Mouse (Mus musculus): Measurements from ENCODE around the gene Acyp1. TPM values are rescaled to one million over a fixed set of nuclear protein-coding genes. Genes with fewer than 3 reads are reported as not detected.

Gene Acyp1
- polyA plus RNA-seq, 1 experiment from 2014 or later: 71.4 TPM

DNA sequence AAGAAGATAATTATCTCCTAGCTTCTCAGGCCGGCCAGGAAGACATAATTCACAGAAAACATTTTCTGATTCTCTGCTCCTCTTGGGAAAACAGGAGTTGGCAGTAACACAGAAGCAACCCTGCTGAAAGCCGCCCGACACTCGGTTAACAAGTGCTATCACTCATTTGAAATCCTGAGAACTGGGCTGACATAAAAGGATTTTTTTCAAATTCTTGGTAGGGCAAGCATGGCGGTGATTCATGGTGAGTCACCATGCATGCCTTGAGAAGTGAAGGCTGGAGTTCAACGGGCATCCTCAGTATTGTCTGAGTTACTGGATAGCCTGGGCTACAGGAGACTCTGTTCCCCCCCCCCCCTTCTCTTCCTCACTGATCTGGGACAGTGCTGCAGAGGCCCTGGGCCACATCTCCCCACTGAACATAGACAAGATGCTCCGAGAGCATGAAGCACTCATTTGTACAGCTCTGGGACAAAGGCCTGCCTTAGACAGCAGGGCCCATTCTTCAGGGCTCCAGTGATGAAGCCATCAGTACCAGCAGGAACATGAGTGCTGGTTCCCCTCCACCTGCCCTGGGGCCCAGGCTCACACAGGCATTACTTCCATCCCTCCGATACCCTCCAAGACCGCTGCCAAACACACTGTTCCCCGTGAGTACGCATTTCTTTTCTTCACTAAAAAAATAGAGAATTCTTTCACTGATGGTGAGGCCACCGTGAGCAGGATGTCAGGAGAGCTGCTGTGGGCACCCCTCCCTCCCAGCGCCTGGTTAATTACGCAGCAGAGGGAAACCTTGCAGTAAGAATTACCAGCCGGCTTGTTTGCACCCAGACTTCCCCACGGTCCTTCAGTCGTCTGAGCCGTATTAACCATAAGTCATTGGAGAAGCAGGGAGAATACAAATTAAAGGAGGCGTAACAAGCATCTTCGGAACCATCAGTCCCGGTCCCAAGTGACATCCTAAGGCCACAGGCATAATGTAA is 54.6 kb downstream of the Acyp1 start:
- Histone ChIP-seq H3K9ac (ENCODE audit: low read depth, low read length) (no peak overlapping the region), H3K27ac (ENCODE audit: low read depth, low read length) (no peak overlapping the region), H3K27me3 (ENCODE audit: control insufficient read depth, insufficient read depth, low read length) (no peaks in the 10 kb centered on the region), H3K9me3 (ENCODE audit: control insufficient read depth, low read length) (no peaks in the 10 kb centered on the region), H3K36me3 (ENCODE audit: control insufficient read depth, insufficient read depth, low read length) (no peaks in the 10 kb centered on the region), H3K4me1 (replicated peaks; ENCODE audit: control insufficient read depth, insufficient read depth, low read length) (no peaks in the 10 kb centered on the region), H3K4me2 (replicated peaks; ENCODE audit: low read depth, low read length) (no peak overlapping the region), H3K4me3 (ENCODE audit: low read depth, low read length) (no peak overlapping the region)
- ATAC-seq (ENCODE audit: low FRiP score): no peak
- WGBS: 83% methylated on average over 21 of the region's 21 CpGs
- DNase-seq (ENCODE audit: low spot score): no peak

- Histone ChIP-seq H3K36me3 (ENCODE audit: control insufficient read depth, insufficient read depth, low read length) (0 out of 2 replicates have a peak, but pooled peaks cover 6% of the 10 kb centered on the region), H3K9ac (ENCODE audit: low read depth, low read length) (no peak overlapping the region), H3K9me3 (ENCODE audit: control insufficient read depth, low read length) (no peaks in the 10 kb centered on the region), H3K27me3 (ENCODE audit: control insufficient read depth, insufficient read depth, low read length) (no peaks in the 10 kb centered on the region), H3K4me2 (replicated peaks; ENCODE audit: low read depth, low read length) (no peak overlapping the region), H3K4me3 (ENCODE audit: low read depth, low read length) (no peak overlapping the region), H3K4me1 (replicated peaks; ENCODE audit: control insufficient read depth, insufficient read depth, low read length) (no peaks in the 10 kb centered on the region), H3K27ac (ENCODE audit: low read depth, low read length) (no peak overlapping the region)
- ATAC-seq (ENCODE audit: low FRiP score): no peak
- DNase-seq (ENCODE audit: low spot score): no peak
- 76% methylated on average over 15 of the region's 15 CpGs for WGBS
Measured at GRCm38 (mm10) chr12:85227876-85228599, 60.2 kb downstream of the Acyp1 start.

- Histone ChIP-seq H3K4me3 (ENCODE audit: low read depth, low read length) (no peak overlapping the region), H3K27me3 (ENCODE audit: control insufficient read depth, insufficient read depth, low read length) (no peaks in the 10 kb centered on the region), H3K36me3 (ENCODE audit: control insufficient read depth, insufficient read depth, low read length) (0 out of 2 replicates have a peak, but pooled peaks cover 6% of the 10 kb centered on the region), H3K4me2 (replicated peaks; ENCODE audit: low read depth, low read length) (no peak overlapping the region), H3K9ac (ENCODE audit: low read depth, low read length) (no peak overlapping the region), H3K4me1 (replicated peaks; ENCODE audit: control insufficient read depth, insufficient read depth, low read length) (no peaks in the 10 kb centered on the region), H3K9me3 (ENCODE audit: control insufficient read depth, low read length) (no peaks in the 10 kb centered on the region), H3K27ac (ENCODE audit: low read depth, low read length) (no peak overlapping the region)
- 71% methylated on average over 7 of the region's 7 CpGs for WGBS
- DNase-seq (ENCODE audit: low spot score) (no peak), ATAC-seq (ENCODE audit: low FRiP score) (no peak)
Measured at GRCm38 (mm10) chr12:85227227-85227626, 61.0 kb downstream of the Acyp1 start.

Other genes starting within 250 kb of the Acyp1 start
- 2.4 and 4.1 TPM in 2 replicates for gene Prox2, start 177.7 kb downstream of the Acyp1 start, polyA plus RNA-seq (2014; fragmentation: Nextera tagmentation; extraction: Ambion mirVana)
- gene Dlst, start 177.6 kb downstream of the Acyp1 start, polyA plus RNA-seq (2014; fragmentation: Nextera tagmentation; extraction: Ambion mirVana): 98.7 and 101 TPM in 2 replicates
- gene Rps6kl1, start 137.2 kb downstream of the Acyp1 start, polyA plus RNA-seq (2014; fragmentation: Nextera tagmentation; extraction: Ambion mirVana): 2.3 and 2.6 TPM in 2 replicates
- gene Pgf, start 110.6 kb downstream of the Acyp1 start, polyA plus RNA-seq (2014; fragmentation: Nextera tagmentation; extraction: Ambion mirVana): 5.4 and 7.8 TPM in 2 replicates
- 90.0 and 103 TPM in 2 replicates for gene Eif2b2, start 69.0 kb downstream of the Acyp1 start, polyA plus RNA-seq (2014; fragmentation: Nextera tagmentation; extraction: Ambion mirVana)
- gene Mlh3, start 17.8 kb downstream of the Acyp1 start, polyA plus RNA-seq (2014; fragmentation: Nextera tagmentation; extraction: Ambion mirVana): 7.7 and 8.4 TPM in 2 replicates
- gene Zc2hc1c, start 153 bp upstream of the Acyp1 start, polyA plus RNA-seq (2014; fragmentation: Nextera tagmentation; extraction: Ambion mirVana): 1.2 and 1.5 TPM in 2 replicates
- gene Nek9, start 50.9 kb upstream of the Acyp1 start, polyA plus RNA-seq (2014; fragmentation: Nextera tagmentation; extraction: Ambion mirVana): 10.2 and 13.4 TPM in 2 replicates
- gene Tmed10, start 86.4 kb upstream of the Acyp1 start, polyA plus RNA-seq (2014; fragmentation: Nextera tagmentation; extraction: Ambion mirVana): 279 TPM in 2 replicates
- gene Fos, start 185.5 kb upstream of the Acyp1 start, polyA plus RNA-seq (2014; fragmentation: Nextera tagmentation; extraction: Ambion mirVana): 1.4 and 1.6 TPM in 2 replicates